Mouse (Mus musculus): ENCODE measurements around the gene Plac8. TPM values are rescaled to one million over a fixed set of nuclear protein-coding genes. Genes with fewer than 3 reads are reported as not detected.
A peak's percentile ranks its signal among the peaks of the same experiment; 100 is the strongest.

Plac8 gene
- 2,125 and 2,622 TPM in 2 replicates for polyA plus RNA-seq (2012; rRNA removed)

GRCm38 (mm10) chr5:100572069-100572468, at the start of gene Plac8:
Gene Plac8, minus strand, starts transcription at chr5:100572245.
- peak; percentile 81 for DNase-seq (ENCODE audit: low read depth, low spot score)
- WGBS: 7% methylated on average over 7 of the region's 7 CpGs

DNA sequence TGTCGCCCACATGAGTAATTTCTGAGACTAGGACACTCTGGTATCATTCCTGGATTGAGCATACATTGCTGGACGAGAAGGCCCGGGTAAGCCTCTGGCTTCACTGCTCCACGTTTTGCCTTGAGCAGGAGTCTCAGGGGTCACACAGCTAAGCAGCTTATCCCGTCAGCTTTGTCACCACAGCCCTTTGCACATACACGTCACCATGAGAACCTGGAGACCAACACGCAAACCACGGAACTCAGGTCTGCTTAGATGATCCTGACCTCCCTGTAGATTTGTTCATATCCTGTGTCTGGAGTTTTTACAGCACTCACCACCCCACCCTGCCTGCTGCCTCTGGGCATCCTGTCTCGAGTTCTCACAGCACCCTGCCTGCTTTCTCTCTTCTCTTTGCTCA, 48.9 kb upstream of the Plac8 start:
- no peak for DNase-seq (ENCODE audit: low read depth, low spot score)
- WGBS: 84% methylated on average over 9 of the region's 9 CpGs

DNA sequence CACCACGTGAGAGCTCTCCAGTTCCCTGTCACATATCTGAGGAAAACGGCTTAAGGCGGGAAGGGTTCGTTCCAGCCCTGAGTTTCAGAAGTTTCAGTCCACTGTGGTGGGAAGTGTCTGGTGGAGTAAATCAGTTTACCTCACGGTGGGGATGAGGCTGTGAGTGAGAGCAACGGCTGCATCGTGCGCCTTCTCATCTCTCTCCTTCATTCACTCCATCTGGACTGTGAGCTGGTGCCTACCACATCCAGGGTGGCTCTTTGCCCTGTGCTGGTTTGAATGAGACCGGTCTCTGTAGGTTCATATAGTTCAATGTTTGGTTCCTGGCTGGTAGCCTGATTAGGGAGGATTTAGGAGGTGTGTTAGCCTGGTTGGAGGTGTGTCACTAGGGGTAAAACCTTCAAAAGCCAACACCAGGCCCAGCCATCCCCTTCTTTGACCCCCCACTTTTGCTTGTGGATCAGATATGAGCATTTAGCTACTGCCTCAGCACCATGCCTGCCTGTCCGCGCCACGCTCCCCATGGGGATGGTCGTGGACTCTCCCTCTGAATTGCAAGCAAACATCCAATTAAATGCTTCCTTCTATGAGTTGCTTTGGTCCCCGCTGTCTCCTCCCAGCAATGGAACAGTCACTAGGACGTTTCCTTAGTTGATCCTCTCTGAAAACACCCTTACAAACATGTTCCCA, 47.7 kb upstream of the Plac8 start:
- DNase-seq (ENCODE audit: low read depth, low spot score): no peak
- 91% methylated on average over 15 of the region's 15 CpGs for WGBS

- WGBS: 82% methylated on average over 17 of the region's 17 CpGs
- no peak for DNase-seq (ENCODE audit: low read depth, low spot score)
Measured at GRCm38 (mm10) chr5:100613896-100614768, 42.1 kb upstream of the Plac8 start.

- 83% methylated on average over 9 of the region's 9 CpGs for WGBS
- no peak for DNase-seq (ENCODE audit: low read depth, low spot score)
Measured at GRCm38 (mm10) chr5:100607868-100608267, 35.8 kb upstream of the Plac8 start.

DNA sequence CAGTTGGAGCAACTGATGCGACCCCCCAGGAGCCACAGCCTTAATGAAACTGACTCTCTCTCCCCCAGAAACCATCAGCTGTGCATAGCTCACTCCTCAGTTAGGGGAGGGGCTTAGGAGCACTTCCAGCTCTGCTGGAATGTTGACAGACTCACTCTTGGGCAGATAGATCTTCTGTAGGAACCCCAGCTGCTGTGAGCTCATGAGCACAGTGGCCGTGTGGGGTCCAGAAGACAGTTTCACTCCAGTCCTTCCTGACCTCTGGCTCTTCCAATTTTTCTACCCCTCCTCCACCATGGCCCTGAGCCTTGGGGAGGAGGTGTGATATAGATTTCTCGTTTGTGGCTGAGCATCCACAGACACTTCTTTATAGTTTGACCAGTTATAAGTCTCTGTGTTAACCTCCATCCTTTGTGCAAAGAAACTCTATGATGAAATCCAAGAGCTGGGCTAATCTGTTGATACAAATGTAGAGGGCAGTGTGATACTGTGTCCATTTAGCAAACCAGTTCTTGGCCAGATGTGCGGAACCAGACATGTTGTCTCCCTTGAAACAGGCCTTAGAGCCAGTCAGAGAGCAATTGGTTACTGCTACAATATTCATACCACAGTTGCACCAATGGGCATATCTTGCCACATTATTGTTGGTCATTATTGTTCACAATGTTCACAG, 35.2 kb upstream of the Plac8 start:
- 67% methylated on average over 4 of the region's 4 CpGs for WGBS
- DNase-seq (ENCODE audit: low read depth, low spot score): no peak

DNA sequence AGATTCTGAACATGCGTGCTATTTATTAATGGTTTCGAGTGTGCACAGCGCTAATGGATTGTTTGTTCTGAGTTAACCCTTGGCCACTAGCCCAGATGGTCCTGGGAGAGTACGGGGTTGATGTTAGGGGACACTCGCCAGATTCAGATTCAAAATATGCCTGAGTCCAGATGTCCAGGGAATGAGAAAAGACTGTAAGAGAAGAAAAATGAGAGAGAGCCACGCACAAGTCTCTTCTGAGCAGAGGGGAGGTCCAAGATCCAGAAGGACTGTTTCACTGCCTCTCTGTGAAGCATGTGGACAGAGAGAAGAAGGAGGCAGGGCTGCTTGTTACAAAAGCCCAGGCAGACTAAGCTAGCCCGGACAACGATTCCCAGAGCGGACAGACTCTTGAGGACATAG, 33.8 kb upstream of the Plac8 start:
- WGBS: 23% methylated on average over 9 of the region's 9 CpGs
- no peak for DNase-seq (ENCODE audit: low read depth, low spot score)

GRCm38 (mm10) chr5:100604061-100604460, 32.0 kb upstream of the Plac8 start:
- WGBS: 65% methylated on average over 4 of the region's 4 CpGs
- DNase-seq (ENCODE audit: low read depth, low spot score): no peak

DNA sequence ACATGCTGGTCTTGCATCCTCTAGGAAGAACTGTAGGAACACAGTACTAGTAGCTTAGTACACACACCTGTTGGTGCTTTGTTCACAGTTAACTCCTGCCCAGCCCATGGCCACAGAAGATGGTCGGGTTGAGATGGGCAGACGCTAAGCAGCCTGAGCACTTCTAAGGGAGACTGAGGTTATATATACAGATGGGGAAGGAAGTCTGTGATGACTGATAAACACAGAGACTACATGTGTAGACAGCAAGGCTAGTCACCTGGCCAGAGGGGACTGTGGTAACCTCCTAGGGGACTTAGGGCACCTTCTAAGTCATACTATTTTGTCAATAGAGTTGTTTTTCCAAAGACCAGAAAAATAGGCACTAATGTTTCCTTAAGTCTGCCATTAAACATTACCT, 29.8 kb upstream of the Plac8 start:
- DNase-seq (ENCODE audit: low read depth, low spot score): no peak
- 83% methylated on average over 2 of the region's 2 CpGs for WGBS

GRCm38 (mm10) chr5:100598961-100599463, 27.0 kb upstream of the Plac8 start:
- no peak for DNase-seq (ENCODE audit: low read depth, low spot score)
- WGBS: 92% methylated on average over 9 of the region's 9 CpGs

- WGBS: 23% methylated on average over 11 of the region's 11 CpGs
- DNase-seq (ENCODE audit: low read depth, low spot score): peak; percentile 86
Measured at GRCm38 (mm10) chr5:100597886-100598485, 25.9 kb upstream of the Plac8 start.

- no peak for DNase-seq (ENCODE audit: low read depth, low spot score)
- WGBS: 35% methylated on average over 6 of the region's 6 CpGs
Measured at GRCm38 (mm10) chr5:100595999-100596398, 24.0 kb upstream of the Plac8 start.

DNA sequence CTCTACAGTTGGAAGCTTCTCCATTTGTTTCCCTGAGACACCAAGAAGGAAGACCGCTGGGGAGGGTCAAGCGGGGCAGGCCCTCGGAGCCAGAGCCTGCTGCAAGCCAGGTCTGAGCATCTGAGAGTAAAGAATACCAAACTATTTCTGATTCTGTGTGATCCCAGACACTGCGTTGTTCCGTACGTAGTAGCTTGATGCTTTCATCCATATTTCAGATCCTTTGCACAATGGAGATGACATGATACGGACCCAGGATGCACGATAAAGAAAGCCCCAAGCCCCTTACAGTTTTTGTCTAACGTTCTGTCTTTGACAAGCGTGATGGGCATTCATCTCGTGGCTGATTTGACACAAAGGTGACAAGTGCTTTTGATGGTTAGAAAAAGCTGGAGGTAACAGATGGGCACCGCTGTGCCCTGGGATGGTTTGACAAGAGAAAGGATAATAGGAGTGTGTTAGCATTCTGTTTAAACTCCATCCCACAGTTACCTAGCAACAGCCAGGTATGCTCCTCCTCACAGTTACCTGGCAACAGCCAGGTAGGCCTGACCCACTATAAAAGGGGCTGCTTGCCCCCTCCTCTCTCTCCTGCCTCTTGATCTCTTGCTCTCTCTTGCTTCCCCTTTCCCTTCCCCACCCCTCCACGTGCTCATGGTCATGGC, 22.9 kb upstream of the Plac8 start:
- DNase-seq (ENCODE audit: low read depth, low spot score): no peak
- 89% methylated on average over 13 of the region's 13 CpGs for WGBS

GRCm38 (mm10) chr5:100590505-100590904, 18.5 kb upstream of the Plac8 start:
- DNase-seq (ENCODE audit: low read depth, low spot score): no peak
- 14% methylated on average over 5 of the region's 5 CpGs for WGBS

DNA sequence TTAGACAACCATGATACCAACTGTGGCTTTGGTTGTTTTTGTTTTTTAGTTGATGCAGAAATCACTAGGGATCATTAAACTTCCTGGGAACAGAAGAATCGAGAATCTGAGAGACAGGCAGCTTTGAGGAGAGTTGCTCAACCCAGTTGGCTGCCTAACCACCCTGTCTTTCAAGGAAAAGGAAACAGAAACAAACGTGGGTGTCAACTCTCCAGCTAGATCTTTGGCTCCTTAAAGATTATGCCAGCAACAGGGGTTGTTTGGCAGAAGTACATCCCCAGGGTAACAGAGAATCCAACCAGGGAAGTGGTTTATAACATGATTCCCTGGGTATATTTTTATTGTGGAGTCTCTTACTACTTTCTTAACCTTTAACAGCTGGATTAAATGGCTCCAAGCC, 15.6 kb upstream of the Plac8 start:
- no peak for DNase-seq (ENCODE audit: low read depth, low spot score)
- WGBS: 14% methylated on average over 2 of the region's 2 CpGs

DNA sequence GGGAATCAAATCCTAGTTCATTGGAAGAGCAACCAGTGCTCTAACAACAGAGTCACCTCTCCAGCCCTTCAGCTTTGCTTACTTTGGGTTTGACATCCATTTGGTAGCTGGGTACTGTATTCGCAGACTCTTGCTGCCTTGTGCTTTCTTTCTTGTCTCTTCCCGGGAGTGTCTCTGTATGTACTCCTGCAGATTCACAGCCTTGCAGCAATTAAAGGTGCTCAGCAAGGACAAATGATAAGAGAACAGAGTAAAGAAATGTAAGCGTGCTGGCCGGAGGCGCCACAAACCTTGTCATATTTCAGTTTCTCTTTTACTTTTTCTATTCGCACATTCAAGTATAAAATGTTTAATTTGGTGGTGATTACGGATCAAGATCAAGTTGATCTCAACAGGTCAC, 15.1 kb upstream of the Plac8 start:
- DNase-seq (ENCODE audit: low read depth, low spot score): no peak
- WGBS: 79% methylated on average over 7 of the region's 7 CpGs

- no peak for DNase-seq (ENCODE audit: low read depth, low spot score)
Measured at GRCm38 (mm10) chr5:100585657-100586056, 13.6 kb upstream of the Plac8 start.

DNA sequence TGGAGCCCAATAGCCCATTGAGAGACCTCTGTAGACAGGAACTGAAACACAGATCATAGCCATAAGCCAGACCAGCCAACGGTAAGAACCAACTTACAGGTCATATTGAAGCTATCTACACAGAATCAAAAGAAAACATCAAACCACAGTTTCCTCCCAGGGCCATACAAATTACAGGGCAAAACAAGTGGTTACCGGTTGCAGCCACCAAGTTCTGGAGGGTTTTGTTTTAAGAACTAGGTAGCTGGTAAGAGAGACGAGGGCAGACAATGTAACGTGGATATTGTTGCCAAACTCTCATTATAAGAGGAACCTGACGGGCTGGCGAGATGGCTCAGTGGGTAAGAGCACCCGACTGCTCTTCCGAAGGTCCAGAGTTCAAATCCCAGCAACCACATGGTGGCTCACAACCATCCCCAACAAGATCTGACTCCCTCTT, 13.2 kb upstream of the Plac8 start:
- 92% methylated on average over 8 of the region's 8 CpGs for whole genome bisulfite sequencing
- DNase-seq (ENCODE audit: low read depth, low spot score): no peak

More at GRCm38 (mm10) chr5:100585657-100586056, 13.6 kb upstream of the Plac8 start:
- WGBS: 97% methylated on average over 3 of the region's 3 CpGs

DNA sequence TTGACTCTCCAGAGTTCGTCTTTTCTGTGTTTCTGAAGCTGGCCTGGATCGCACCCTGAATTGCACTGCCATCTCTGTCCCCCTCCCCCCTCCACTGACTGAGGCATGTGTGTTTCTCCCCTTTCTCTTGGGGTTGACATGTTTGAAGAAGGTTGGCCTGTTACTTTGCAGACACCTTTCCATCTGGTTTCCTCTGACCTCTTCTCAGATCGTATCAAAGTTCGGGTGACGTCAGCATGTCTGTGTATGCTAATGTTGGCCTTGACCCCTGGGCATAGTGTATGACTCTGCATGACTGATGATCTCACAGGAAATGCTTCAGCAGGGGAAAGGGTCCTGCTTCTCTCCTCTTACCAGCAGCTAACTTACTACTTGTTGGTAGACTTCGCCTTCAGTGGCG, 11.0 kb upstream of the Plac8 start:
- WGBS: 83% methylated on average over 7 of the region's 7 CpGs
- DNase-seq (ENCODE audit: low read depth, low spot score): no peak

Data from large intestine, adult 2 months (tissue).